Mouse (Mus musculus): Measurements from ENCODE around the gene Umad1. TPM values are rescaled to one million over a fixed set of nuclear protein-coding genes. Genes with fewer than 3 reads are reported as not detected.

The Umad1 gene
- 10 to 100 TPM; 42.7 to 43.6 TPM for total RNA-seq (2021)

DNA sequence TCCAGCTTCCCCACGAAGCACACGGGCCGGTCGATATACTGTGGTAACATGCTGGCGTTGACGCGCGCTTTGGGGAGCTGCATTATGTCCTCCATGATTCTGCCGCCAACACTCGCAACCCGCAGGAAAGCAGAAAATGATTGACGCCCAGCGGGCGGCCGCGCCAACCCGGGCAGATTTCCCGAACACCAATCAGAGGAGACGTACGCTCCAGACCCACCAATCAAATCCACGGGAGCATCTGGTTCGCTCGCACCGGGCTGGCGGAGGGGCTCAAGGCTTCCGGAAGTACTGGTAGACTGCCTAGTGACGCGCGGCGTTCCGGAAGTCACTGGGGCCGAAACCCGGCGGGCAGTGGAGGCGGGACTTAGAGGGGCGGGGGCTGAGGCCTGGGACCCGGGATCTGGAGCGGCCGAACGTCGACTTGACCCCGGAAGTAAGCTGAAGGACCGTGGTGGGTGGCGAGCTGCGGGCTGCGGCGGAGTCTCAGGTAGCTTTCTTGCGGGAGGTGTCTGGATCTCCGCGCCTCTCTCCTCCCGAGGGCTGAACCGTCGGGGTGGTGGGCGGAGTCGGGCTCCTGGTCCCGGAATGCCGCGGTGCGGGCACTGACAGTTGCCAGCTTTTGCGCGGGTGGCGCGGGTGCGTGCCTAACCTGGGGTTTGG, at the start of gene Umad1, which contains the start of the genes Rpa3 and Gm45062:
TSS of gene Umad1 (plus strand) at position 285 of the 663 bp plus-strand sequence.
TSS of gene Rpa3 (minus strand) at position 170 of the 663 bp plus-strand sequence.
TSS of gene Gm45062 (plus strand) at position 447 of the 663 bp plus-strand sequence.
- DNase-seq (ENCODE audit: low spot score in 2 of 2), result peak; percentile 98
- intact Hi-C loops (cut with DNase I), result loop anchor here (5.0 kb wide), 1 partner anchor 52 kb away; the partner anchor contains the start of gene Mios

DNA sequence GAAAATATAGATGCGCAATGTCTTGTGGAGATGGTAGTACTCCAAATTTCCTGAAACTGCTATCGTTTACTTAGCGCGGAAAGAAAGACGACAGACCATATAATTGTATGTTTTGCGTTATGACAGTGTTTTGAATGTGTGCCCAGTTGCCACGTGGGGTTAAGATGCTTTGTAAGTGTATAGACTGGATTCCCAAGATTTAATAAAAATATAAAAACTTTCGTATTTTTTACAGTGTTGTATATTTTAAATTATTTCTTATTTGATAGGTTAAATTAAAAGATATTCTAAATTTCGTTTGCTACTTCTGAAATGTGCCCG, 49.3 kb upstream of the Umad1 start:
- DNase-seq (ENCODE audit: low spot score in 2 of 2), result no peak
- intact Hi-C loops (cut with DNase I), result loop anchor here (5.0 kb wide), 1 partner anchor 47 kb away; the partner anchor contains the start of genes Gm45062, Rpa3 and Umad1

GRCm38 (mm10) chr6:8210661-8211060, 48.4 kb upstream of the Umad1 start:
- intact Hi-C loops (cut with DNase I), result no loop called here
- DNase-seq (ENCODE audit: low spot score in 2 of 2), result no peak

GRCm38 (mm10) chr6:8227035-8227434, 32.1 kb upstream of the Umad1 start:
- intact Hi-C loops (cut with DNase I), result no loop called here
- no peak for DNase-seq (ENCODE audit: low spot score in 2 of 2)

GRCm38 (mm10) chr6:8228596-8228995, 30.5 kb upstream of the Umad1 start:
- intact Hi-C loops (cut with DNase I), result no loop called here
- DNase-seq (ENCODE audit: low spot score in 2 of 2), result no peak

GRCm38 (mm10) chr6:8258316-8258715, 772 bp upstream of the Umad1 start:
- intact Hi-C loops (cut with DNase I), result loop anchor here (5.0 kb wide), 1 partner anchor 51 kb away; the partner anchor contains the start of gene Mios
- DNase-seq (ENCODE audit: low spot score in 2 of 2), result no peak

- no peak for DNase-seq (ENCODE audit: low spot score in 2 of 2)
- intact Hi-C loops (cut with DNase I), result loop anchor here (5.0 kb wide), 1 partner anchor 52 kb away; the partner anchor contains the start of gene Mios
Observed at GRCm38 (mm10) chr6:8259667-8260044, 568 bp downstream of the Umad1 start.

GRCm38 (mm10) chr6:8271047-8271446, 12.0 kb downstream of the Umad1 start:
- intact Hi-C loops (cut with DNase I), result loop anchor here (10.0 kb wide), 2 partner anchors 144 to 554 kb away; no protein-coding TSS in a partner anchor
- DNase-seq (ENCODE audit: low spot score in 2 of 2), result no peak

GRCm38 (mm10) chr6:8274387-8275054, 15.4 kb downstream of the Umad1 start:
- intact Hi-C loops (cut with DNase I), result loop anchor here (5.0 to 10.0 kb wide), 4 partner anchors 140 to 550 kb away; no protein-coding TSS in a partner anchor

GRCm38 (mm10) chr6:8275098-8275497, 16.0 kb downstream of the Umad1 start:
- peak in 1 of 2 experiments; percentile 66 for DNase-seq (ENCODE audit: low spot score in 2 of 2)
- intact Hi-C loops (cut with DNase I), result loop anchor here (5.0 to 10.0 kb wide), 4 partner anchors 140 to 550 kb away; no protein-coding TSS in a partner anchor

More at GRCm38 (mm10) chr6:8274387-8275054, 15.4 kb downstream of the Umad1 start:
- DNase-seq (ENCODE audit: low spot score in 2 of 2), result no peak

DNA sequence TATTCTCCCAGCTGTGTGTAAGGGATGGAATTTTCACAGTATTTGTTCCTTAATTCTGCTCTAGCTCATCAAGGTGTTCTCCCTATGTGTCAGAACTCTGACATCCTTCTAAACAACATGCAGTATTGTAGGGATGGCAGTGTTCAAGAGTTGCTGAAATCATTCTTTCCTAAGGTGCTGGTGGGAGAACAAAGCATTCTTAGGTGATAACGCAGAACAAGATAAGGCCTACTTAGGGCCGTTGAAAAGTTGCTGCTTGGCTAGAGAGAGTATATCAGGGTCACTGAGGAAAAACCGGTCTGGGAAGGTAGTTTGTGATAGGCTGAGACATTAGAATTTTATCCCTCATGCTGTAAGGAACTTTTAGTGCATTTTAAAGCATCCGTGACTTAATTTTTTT, 17.3 kb downstream of the Umad1 start:
- intact Hi-C loops (cut with DNase I), result loop anchor here (5.0 to 10.0 kb wide), 4 partner anchors 138 to 548 kb away; no protein-coding TSS in a partner anchor

GRCm38 (mm10) chr6:8278426-8279002, 19.4 kb downstream of the Umad1 start:
- DNase-seq (ENCODE audit: low spot score in 2 of 2), result no peak
- intact Hi-C loops (cut with DNase I), result loop anchor here (5.0 to 10.0 kb wide), 4 partner anchors 136 to 546 kb away; no protein-coding TSS in a partner anchor

More for the DNA sequence above, 17.3 kb downstream of the Umad1 start:
- no peak for DNase-seq (ENCODE audit: low spot score in 2 of 2)

GRCm38 (mm10) chr6:8283255-8283654, 24.2 kb downstream of the Umad1 start:
- no peak for DNase-seq (ENCODE audit: low spot score in 2 of 2)
- intact Hi-C loops (cut with DNase I), result no loop called here

DNA sequence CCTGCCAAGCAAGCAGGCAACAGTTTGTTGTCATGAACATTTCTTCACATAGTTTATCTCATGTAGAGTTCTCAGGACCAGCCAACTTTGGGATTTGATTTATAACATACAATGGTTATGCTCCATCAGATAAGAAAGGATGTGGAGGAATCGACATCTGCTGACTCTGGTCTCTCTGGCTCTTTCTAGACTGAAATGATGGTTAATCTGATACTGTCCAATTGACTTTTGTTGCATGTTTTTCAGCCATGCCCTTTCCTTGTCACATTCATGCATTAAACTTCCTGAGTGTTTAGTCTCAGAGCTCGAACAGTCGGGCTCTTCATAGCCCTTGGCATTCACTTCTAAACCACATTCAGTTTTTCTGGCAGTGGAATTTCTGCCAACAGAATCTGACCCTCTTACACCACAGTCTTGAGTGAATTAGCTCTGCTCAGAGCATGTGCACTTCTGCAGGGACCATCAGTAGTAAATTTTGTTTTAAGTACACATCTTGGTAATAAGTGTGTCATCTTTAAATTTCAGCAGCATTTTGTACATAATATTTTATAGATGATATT, 26.4 kb downstream of the Umad1 start:
- intact Hi-C loops (cut with DNase I), result no loop called here
- no peak for DNase-seq (ENCODE audit: low spot score in 2 of 2)

GRCm38 (mm10) chr6:8286146-8286545, 27.1 kb downstream of the Umad1 start:
- no peak for DNase-seq (ENCODE audit: low spot score in 2 of 2)
- intact Hi-C loops (cut with DNase I), result no loop called here

GRCm38 (mm10) chr6:8288755-8289580, 29.9 kb downstream of the Umad1 start:
- no peak for DNase-seq (ENCODE audit: low spot score in 2 of 2)
- intact Hi-C loops (cut with DNase I), result no loop called here

DNA sequence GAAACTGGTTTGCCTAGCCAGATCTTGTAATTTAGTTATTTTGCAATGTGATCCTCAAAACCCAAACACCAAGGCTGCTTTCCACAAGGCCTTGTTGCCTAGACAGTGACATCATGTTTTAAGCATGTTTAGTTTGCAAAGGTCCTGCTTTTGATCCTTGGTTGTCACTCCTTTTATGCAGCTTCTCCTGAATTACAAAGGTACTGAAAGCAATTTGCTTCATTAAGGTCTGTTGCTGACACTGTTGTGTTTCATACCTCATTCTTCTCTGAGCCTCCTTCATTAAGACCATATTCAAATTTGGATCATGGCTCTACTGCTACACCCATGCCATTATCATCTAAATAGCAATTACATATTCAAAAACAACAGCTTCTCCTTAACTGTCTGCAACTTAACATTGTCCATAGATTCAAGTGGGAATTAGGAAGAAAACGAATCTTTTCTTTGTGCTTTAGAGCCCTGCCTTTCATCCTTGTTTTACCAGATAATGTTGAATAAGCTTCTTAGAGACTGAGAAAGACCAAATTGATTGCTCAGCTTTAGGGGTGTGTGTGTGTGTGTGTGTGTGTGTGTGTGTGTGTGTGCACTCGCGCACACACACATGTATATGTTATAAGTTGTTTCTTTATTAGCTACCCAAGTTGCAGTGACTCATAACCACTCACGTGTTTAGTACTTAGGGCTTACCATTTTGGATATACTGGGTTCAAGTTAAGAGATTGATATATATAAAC, 35.1 kb downstream of the Umad1 start:
- DNase-seq (ENCODE audit: low spot score in 2 of 2), result no peak
- intact Hi-C loops (cut with DNase I), result no loop called here

All from left cerebral cortex, postnatal 36 days (tissue).